Mouse (Mus musculus): Measurements from ENCODE around the gene Tmem9. TPM values are rescaled to one million over a fixed set of nuclear protein-coding genes. Genes with fewer than 3 reads are reported as not detected.

Tmem9 gene
- total RNA-seq, 1 experiment from 2014 or later: 33.9 TPM

DNA sequence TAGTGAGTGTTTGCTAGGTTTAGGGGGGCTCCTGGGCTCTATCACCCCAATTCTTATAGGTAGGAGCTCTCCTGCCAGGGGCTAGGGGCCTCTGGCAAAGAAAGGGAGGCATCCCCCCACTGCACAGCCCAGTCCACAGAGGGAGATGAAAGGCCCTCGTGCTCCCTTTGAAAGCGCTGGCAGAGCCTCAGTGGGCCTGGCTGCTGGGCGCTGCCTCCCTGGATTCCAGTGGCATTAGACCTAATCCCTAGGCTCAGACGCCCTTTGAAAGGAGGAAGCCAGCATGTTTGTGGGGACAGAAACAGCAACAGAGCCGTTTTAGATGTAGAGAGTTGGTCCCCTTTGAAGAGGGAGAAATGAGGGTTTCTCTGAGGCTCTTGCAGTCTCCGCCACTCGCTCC, 22.3 kb downstream of the Tmem9 start:
- no peak for DNase-seq

DNA sequence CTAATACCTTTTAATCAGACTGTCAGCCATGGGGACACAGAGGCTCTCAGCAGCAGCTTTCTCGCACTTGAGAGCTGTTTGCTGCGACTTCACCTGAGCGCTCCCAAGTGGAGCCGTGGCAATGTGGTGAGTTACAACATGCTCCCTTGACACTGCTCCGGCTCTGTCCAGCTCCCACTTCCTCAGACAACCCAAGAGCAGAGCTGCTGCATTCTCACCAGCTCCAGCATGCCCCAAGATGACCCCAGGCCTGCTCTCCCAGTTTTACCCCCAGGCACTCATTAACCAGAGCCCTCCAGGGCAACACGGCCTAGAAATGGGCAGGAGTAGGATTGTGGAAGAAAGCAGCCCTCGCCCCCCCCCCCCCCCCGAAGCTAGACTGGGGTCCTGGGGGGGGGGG, 23.7 kb downstream of the Tmem9 start:
- no peak for DNase-seq

DNA sequence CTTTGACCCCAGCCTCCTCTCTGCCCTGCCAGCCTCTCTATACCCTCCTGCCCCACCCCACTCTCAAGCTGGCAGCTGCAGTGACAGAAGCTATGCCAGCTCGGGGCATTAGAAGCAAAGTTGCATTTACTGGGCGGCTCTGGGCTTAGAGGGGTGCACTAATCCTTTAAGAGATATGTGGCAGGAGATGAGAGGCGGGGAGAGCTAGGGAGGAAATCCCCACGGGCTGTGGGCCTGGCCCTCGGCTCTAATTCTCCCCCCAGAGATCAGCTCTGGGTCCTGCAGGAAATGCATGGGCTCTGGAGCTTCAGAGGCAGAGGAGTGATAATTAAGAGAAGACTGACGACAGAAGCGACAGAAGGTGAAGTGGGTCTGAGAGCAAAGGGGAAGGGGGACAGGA, 25.0 kb downstream of the Tmem9 start:
- no peak for DNase-seq

DNA sequence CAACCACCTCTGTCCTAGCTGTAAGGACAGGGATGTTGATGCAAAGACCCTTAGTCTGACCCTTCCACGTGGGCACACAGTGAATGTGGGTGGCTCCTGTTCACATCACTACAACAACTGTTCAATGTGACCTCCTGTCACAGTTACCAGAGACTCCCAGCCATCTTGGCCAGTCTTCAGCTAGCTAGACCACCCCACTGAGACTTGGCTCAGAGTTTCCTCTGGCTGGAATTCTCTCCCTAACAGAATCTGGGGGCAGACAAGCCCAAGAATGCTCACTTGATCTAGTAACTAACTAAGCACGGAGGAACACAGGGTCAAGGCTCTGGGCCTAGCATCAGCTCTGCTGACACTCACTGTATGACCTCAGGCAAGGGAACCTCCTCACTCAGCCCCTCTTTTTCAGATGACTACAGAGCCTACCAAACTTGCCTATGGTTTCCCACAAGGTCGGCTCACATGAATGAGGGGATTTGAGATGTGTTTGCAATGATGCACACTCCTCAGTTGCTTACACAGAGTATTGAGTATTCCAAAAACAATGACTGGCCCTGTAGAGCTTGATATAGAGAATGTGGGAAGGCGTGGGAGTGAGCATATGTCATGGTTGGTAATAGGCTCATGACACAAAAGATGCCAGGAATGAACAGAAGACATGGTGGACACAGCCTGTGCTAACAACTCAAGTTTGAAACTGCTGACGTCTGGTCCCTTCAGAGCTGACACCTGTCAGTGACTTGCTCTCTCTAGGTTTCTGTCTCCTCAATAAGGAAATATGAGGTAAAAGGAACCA, 31.0 kb downstream of the Tmem9 start:
- DNase-seq: no peak

DNA sequence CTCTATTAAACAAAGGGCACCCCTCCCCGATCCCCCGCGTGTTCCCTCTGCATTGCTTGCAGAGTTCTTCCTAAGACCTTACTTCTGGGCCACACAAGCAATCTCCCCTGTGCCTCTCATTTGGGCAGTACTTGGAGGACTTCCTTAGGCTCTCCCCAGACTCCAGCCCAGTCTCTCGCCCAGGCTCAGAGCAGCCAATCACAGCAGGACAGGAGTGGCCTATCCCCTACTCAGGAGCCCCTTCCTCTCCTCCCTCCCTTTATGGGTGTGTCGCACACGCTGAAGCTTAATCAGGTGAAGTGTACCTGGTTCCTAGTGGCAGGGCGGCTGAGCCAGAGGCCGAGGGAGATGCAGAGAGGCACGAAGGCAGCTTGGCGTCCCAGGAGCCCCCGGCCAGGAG, 32.5 kb downstream of the Tmem9 start:
- no peak for DNase-seq

DNA sequence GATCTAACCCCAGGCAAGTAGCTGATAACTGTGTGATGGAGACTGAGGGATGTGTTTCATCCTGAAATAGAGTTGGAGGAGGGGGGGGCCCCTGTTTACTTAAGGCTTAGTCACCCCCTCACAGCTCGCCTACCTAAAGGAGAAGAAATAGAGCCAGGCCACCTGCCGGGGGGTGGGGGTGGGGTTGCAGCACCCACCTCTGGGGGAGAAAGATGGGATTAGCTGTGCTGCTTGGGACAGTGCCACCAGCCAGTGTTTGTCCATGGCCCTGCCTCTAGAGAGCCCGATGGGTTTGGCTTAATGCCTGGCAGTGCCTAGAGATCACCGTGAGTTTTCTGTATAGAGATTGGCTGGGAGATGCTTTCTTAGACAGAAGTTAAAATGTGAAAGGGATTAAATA, 32.9 kb downstream of the Tmem9 start:
- DNase-seq: no peak

DNA sequence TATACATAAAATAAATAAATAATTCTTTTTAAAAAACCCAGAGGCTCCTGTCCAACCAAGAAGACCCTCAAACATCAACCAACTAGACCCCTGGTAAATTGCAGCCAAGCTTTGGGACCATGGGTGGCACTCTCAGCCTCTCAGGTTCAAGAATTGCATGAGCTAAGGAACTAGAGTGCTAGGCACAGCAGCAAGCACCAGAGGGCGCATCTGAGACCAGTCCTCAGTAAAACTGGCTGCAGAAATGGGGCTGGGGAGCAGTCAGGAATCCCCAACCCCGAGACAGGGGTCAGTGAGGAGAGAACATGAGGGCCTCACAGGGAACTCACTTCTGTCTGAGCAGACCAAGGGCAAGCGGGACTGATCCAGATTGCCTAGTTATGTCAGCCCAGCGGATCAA, 37.8 kb downstream of the Tmem9 start:
- peak; percentile 69 for DNase-seq

DNA sequence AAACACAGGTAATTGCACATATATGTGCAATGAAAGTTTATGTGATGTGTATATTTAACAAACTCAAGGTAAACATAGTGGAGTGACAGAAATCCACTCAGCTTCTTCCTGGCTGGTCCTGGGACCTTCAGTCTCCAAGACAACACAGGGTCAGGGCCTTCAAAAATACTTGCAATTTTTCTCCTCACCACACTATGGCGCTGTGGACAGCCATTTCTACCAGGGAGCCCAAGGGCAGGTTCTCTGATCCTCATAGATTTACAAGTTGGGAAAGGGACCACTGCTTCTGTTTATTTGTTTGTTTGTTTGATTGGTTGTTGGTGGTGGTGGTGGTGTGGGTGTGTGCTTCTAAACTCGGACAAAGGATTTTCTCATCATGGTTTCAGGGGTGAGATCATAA, 39.5 kb downstream of the Tmem9 start:
- DNase-seq: peak; percentile 65

DNA sequence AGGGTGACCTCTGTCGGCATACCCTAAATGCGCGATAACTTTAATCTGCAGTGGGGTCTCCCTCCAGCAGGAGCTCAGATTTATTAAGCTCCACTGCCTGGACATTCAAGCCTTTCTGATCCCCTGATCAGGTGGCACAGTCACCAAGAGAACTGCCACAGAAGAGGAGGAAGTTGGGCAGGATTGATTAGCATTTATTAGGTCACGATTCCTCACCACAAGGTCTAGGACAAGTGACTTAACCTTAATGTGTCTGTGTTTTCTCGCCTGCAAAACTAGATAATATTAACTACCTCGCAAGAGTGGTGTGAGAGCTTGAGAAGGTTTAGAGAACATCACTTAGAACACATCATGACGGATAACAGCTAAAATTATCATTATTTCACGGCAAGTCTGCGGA, 39.9 kb downstream of the Tmem9 start:
- no peak for DNase-seq

DNA sequence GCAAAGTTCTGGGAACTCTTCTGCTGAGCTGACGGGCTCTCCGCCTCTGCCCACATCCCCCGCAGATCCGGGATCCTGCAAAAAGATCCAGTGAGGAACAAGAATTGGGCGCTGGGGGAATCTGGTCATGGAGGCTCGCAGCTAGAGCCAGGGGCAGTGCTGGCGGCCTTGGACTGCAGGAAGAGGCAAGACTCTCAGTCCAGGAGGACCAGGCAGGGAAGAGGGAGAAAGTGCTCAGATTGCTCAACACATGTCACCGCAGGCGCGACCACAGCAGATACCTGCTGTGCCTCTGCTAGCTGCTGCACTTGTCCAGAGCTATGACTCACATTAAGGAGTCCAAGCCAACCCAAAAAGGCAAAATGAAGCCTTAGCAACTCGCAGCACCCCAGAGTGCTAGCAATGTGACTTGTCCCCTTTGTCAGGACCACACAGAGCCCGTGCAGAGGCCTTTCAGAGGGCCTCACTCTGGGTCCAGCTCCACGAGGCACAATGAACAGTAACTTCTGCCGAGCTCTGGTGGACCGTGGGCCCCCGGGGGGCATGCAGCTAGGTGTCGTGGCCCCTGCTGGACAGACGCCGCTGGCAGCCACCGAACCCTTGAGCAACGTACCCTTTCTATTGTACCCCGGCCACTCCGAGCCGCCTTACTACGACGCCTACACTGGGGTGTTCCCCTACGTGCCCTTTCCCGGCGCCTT, 42.5 kb downstream of the Tmem9 start, which contains the start of gene Ascl5:
Gene Ascl5 (plus strand): TSS at position 493 of the 701 bp plus-strand sequence.
- DNase-seq: no peak

DNA sequence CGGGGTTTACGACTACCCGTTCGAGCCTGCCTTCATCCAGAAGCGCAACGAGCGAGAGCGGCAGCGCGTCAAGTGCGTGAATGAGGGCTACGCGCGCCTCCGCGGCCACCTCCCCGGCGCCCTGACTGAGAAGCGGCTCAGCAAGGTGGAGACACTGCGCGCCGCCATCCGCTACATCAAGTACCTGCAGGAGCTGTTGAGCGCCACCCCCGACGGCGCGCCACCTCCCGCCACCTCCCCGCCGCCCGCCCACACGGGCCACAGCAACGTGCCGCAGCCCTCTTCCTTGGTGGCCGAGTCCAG, 43.0 kb downstream of the Tmem9 start:
- peak; percentile 27 for DNase-seq

DNA sequence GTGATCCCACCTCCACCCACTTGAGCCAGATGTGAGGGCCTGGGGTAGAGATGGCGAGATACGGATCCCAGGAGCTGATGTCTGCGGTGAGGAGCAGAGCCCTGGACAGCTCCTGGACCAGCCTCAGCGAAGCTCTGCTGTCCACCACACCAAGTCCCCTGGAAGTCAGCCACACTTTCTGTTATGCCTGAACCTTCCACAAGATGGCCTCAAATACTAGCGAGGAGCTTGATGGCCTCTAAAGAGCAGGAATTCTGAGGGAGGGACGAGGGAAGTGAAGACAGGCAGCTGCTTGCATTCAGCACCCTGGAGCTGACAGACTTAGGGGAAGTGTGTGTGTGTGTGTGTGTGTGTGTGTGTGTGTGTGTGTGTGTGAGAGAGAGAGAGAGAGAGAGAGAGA, 43.5 kb downstream of the Tmem9 start:
- DNase-seq: peak; percentile 83

DNA sequence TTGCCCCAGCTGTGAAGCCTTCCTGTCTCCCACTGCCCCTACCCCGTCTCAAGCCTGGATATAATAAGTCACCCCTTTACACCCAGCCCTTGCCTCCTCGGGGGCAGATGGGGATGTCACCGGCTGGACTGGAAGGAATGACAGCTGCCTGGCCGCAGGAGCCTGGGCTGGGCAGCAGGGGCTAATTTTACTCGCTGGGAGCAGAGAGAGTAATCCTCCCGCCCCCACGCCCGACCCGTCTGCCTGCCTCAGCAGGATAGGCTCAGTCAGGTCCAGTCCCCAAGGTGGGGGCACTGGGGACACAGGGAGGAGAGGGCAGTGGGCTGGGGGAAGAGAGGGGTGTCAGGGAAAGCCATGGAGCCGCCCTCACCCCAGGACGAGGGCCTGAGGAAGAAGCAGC, 44.6 kb downstream of the Tmem9 start, which contains the start of gene Cacna1s:
Gene Cacna1s (plus strand): TSS at position 204 of the 400 bp plus-strand sequence.
- no peak for DNase-seq

DNA sequence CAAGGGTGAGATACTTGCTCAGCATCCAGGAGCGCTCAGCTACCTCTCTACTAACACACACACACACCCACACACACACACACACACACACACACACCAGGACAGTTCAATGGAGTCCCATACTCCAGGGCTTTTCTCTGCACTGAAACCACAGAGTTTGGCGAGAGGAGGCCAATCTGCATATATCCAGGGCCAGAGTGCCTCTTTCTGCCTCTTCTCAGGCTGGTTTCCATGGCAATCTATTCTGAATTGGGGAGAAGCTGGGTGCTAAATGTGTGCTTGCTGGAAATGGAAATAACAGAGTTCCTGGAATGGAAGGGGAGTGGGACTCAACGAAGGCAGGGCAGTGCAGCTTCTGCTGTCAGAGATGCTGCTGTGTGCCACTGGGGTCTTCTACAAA, 47.8 kb downstream of the Tmem9 start:
- no peak for DNase-seq

DNA sequence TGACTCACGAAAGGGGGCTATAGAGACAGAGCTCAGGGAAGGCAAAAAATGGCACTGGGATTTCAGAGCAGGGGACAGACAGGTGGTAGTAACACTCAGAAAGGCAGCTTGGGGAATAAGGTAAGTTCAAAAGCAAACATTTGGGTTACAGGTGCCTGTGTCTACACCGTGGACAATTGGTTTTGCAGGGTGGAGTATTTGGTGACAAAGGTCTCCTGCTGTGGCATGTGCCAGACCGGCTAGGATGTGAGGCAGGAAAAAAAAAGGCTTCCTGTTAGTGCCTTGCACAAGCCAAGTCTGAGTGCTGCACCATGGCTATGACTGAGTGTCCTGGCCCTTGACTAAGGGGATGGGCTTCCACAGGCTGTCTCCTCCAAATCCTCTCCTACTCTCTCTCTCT, 50.6 kb downstream of the Tmem9 start:
- DNase-seq: no peak

DNA sequence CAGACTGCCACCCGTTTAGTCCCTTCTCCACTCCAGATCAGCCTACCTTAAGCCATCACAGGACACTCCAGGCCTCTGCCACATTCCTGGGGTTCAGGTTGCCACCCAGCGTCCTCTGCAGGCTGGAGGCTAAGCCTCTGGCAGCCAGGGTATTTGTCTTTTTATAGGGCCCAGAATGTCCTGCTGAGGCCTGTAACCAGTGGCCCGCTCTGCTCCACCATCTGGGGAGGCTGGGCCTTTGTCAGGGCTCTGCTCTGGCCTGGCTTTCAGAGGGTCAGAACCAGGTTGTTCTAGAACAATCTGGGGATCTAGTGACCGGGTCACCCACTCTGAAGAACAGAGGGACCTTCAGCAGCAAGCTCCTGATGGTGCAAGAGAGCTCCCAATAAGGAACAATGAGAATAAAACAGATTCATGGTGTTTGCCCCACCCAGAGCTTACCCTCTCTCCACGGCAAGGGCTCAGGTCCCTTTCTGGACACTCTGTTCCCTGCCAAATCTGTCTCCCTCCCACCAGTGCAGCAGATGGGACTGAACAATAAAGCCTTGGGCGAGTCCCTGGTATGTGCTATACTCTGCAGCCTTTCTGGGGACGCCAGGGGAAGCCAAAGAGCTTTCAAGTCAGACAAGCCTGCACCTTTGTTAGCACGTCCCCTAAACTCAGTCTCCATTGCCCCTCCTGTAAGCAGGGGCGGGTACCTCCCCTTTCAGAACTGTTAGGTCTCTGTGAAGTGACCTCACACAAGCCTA, 53.3 kb downstream of the Tmem9 start:
- peak; percentile 80 for DNase-seq

DNA sequence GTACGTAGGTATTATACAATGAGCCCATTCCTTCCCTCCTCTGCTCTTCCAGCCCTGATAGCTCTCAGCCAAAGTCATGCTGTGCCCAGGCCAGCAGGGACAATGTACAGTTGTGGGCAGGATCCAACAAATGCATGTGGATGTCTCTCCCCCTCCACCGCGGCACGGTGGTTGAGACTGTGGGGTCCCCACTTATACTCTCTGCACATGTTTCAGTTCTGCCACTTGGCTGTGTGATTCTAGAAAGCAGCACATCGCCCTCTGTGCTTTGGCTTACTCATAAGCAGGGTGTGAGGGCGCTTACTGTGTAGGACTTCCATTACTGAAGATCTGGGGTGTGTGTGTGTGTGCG, 53.8 kb downstream of the Tmem9 start:
- no peak for DNase-seq

DNA sequence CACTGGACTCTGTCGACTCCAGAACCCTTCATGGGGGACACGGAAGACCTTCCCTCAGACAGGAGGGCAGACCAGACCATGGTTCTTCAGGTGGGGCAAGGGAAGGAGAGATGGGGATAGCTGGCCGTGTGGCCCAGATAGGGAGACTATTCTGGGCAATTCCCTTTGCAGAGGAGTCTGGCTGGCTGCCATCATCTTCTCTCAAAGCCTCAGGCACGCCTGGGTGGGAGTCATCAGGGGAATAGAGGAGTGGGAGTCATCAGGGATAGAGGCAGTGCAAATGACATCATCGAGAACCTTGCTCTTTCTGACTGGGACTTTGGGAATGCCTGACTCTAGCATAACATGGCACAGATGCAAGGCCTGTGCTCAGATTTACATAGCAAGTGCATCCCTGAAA, 56.0 kb downstream of the Tmem9 start:
- no peak for DNase-seq

DNA sequence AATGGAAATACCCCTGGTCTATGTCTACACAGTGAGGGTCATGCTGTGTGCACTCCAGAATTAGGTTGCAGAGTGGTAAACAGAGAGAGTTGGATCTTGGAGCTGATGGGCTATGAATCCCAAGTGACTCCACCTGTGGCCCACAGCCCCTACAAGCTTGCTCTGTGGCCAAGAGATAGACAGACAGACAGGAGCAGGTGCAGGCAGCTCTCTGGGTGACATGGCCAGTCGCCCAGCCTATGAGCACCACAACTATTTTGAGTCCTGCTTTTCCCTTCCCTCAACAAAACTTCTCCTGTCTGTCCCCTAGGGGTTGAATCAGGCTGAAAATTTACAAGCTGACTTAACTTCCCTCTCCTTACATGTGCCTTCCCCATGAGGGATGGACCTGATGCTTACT, 58.7 kb downstream of the Tmem9 start:
- DNase-seq: no peak

DNA sequence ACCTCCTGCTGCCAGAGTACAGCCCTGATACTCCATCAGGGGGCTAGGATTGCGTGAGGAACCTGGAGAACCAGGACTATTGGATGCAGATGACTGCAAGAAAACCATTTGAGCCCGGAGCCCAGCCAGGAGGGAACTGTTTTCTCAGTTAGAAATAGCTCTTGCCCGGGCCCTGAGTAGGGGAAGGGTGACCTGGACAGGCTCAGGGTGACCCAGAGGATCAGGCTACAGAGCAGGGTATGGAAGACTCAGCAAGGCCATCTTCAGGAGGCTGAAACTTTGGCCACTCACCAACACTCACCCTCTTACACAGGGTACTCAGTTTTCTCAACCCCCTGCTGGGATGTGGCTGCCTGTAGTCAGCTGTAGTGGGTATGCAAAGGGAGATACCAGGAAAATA, 59.6 kb downstream of the Tmem9 start:
- DNase-seq: no peak

DNA sequence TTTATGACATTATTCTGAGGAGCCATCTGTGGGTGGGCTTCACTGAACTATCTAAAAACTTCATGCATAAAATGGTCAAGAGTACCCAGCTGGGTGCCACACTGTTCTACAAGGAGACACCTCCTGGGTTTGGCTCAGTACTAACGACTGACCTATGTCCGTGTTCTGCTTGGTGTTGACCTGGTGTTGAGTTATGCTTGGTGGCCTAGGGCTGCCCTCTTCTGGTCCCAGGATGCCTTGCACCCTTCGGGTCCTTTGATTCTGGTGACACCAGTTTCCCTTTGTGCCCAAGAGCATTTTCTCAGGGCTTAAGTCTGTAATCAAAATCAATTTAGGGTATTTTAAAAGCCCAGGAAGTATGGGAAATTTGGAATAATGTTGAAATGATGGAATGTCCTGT, 68.1 kb downstream of the Tmem9 start:
- peak; percentile 63 for DNase-seq

DNA sequence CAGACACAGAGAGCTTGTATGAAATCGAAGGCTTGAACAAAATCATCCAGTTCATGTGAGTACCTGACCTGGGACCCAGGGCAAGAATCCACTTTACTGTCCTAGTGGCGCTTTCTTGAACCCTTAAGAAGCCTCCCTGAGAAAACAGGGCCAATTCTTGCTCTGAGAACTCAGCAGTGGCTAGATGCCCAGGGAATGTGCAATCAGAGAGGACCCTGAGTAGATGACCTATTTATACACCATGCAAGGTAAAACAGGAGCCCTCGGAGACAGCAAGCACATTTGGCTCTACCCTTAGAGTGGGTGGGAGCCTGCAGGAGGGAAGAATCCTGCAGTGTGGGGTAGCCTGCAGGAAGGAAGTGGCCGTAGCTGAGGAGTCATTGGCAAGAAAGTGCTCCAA, 69.7 kb downstream of the Tmem9 start:
- no peak for DNase-seq

DNA sequence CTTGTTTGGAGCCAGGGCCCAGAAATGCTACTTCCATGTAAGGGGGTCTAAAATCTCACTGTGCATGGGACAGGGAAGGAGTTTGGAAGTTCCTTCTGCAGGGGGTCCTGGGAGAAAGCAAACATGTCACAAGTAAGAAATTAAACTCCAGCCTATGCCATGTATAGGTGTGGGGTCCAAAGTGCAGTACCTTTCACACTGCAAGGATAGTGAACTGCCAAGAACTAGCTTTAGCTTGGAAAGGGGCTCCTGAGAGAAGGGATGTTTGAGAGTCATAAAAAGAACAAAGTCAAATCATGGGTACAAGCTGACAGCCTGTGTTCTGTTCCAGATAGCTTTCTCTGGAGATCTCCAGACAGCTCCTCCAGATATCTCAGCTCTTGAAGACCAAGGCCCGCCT, 73.2 kb downstream of the Tmem9 start:
- no peak for DNase-seq
